Mouse (Mus musculus) olfactory bulb, adult 2 months (tissue): ENCODE results near the gene Ear14.
"Not testable (repeated sequence)": the region's sequence is repeated elsewhere in the genome, so short reads cannot be mapped to it uniquely, and the experiment has no call there.

Experiments used
- CTCF ChIP-seq: fragments of 200-500 bp; IDR thresholded peaks from 2 replicates; pipeline ENCODE4 v1.5.1; 2012; ENCODE audit warnings: low read depth, mild to moderate bottlenecking, low read length, moderate library complexity; ENCODE audit not compliant: insufficient read depth
- POLR2A ChIP-seq: fragments of 200-500 bp; IDR thresholded peaks from 2 replicates; pipeline ENCODE4 v1.6.1; 2012; ENCODE audit warnings: mild to moderate bottlenecking, low read depth, low read length, moderate library complexity; ENCODE audit not compliant: insufficient read depth

DNA sequence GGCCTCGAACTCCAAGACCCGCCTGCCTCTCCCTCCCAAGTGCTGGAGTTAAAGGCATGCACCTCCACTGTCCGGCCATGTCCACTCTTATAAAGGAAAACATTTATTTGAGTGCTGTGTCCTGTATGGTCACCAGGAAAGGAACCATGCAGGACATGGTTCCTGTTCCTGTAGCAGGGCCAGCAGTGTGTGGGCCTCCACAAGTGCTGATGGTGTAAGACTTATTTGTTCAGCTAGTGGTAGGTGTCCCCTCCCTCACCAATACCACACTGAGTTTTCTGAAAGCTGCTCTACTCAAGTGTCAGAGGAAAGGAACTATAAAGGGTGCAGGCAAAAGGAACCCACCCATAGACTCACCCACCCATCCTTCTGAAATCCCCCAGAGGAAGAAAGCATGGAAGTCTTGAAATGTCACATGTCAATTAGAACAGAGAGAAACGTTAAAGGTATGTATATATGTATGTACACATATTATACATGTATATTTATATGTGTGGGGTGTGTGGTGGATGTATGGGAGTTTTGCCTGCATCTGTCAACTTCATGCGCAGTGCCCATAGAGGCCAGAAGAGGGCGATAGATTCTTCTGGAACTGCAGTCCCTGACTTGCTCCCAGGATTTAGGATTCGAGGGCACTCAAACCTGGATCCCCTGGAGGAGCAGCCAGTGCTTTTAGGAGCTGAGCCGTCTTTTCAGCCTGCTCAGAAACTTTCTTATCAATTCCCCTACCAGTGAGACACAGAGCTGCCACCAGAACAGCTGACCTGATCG is 30.9 kb upstream of the Ear14 start:
- not testable (repeated sequence) for TF ChIP-seq POLR2A
- 0 out of 2 replicates have a peak, but pooled peaks have one; percentile 24 for TF ChIP-seq CTCF
